Mouse (Mus musculus): ENCODE measurements at regions not wholly inside any gene's neighbourhood (a gene's known extent, or its start where the extent isn't known, plus 50 kb on each side); places are given as distances from the start of the nearest gene placed in this dataset.

DNA sequence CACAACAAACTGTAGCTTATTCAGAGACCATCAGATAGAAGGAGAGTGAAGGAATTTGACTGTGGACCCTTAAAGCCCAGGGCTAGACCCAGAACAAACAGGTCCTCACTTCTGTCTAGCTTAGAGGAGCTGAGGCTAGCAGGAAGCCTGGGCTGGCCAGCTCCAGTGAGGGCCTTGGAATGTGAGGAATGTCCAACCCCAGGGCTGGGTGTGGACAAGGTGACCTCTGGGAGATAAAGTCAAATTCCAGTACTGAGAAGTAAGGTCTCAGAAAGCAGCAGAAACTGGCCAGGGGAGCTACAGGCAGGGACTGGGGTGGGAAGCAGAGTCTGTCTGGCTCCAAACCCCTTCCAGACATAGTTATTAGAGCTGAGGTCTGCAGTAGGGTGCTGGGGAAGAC is 51.0 kb upstream of the Ssbp3 start:
- Histone ChIP-seq H3K4me3 (no peak overlapping the region), H3K27me3 (replicated peaks; ENCODE audit: low read depth, poor library complexity, severe bottlenecking) (0 out of 2 replicates have a peak, but pooled peaks cover 3% of the 10 kb centered on the region), H3K36me3 (replicated peaks) (no peaks in the 10 kb centered on the region), H3K9me3 (peaks cover 3% of the 10 kb centered on the region; the same call in 1 of the 2 replicates), H3K4me1 (peaks cover 91% of the 10 kb centered on the region), H3K27ac (replicated peaks) (peak overlapping the region; percentile 95)
- peak; percentile 68 for DNase-seq (ENCODE audit: low spot score)

DNA sequence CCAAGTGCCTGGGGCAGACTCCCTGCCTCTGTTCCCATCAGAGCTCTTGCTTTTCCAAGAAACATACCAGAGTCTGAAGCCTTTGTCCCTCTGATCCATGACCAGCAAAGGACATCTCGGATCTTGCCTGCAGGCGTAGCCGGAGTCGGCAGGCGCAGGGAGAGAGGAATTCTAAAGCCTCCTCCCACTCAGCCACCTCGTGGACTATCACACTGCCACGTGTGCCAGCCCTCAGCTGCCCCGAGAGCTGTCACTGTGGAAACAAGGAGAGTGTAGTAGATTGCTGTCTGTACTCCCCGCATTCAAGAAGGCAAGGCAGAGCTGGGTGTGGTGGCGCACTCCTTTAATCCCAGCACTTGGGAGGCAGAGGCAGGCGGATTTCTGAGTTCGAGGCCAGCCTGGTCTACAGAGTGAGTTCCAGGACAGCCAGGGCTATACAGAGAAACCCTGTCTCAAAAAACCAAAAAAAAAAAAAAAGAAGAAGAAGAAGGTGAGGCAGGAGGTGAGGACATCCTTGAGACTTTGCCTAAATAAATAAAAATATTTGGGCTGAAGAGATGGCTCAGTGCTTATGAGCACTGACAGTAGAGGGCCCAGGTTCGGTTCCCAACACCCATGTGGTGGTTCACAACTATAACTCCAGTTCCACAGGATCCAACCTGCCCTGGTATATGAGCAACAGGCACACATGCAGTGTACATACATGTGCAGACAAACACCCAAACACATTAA is 52.0 kb upstream of the Ssbp3 start:
- Histone ChIP-seq H3K36me3 (replicated peaks) (no peaks in the 10 kb centered on the region), H3K4me3 (no peak overlapping the region), H3K9me3 (peaks cover 3% of the 10 kb centered on the region; the same call in 1 of the 2 replicates), H3K27me3 (replicated peaks; ENCODE audit: low read depth, poor library complexity, severe bottlenecking) (0 out of 2 replicates have a peak, but pooled peaks cover 3% of the 10 kb centered on the region), H3K4me1 (peaks cover 91% of the 10 kb centered on the region), H3K27ac (replicated peaks) (peak overlapping the region; percentile 95)
- WGBS: 70% methylated on average over 13 of the region's 13 CpGs
- no peak for DNase-seq (ENCODE audit: low spot score)

DNA sequence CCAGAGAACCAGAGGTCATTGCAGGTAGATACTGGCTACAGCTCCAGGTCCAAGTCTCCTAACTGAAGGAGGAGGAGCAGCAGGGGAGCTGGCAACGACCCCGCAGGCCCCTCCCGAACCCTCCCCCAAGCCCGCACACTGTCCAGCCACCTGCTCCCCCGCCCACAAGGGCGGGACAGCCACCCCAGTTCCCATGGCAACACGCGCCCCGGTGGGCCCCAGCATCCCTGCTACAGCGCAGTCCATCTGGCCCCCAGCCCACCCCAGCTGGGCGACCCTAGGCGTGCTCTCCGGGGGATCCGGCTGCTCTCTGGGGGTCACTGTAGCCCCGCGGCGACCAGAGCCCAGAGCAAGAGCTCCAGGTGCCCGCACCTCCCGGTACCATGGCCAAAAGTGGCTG is 51.0 kb upstream of the Acot11 start:
- 0 out of 2 replicates have a peak, but pooled peaks cover 3% of the 10 kb centered on the region for H3K27me3 ChIP-seq (replicated peaks; ENCODE audit: low read depth, poor library complexity, severe bottlenecking)
- peak; percentile 72 for DNase-seq (ENCODE audit: low spot score)
- peaks cover 3% of the 10 kb centered on the region; the same call in 1 of the 2 replicates for H3K9me3 ChIP-seq
- no peaks in the 10 kb centered on the region for H3K36me3 ChIP-seq (replicated peaks)
- peak overlapping the region; percentile 50 for H3K4me3 ChIP-seq
- H3K4me1 ChIP-seq: peaks cover 67% of the 10 kb centered on the region
- 9% methylated on average over 19 of the region's 19 CpGs for WGBS
- H3K27ac ChIP-seq (replicated peaks): peak overlapping the region; percentile 92

DNA sequence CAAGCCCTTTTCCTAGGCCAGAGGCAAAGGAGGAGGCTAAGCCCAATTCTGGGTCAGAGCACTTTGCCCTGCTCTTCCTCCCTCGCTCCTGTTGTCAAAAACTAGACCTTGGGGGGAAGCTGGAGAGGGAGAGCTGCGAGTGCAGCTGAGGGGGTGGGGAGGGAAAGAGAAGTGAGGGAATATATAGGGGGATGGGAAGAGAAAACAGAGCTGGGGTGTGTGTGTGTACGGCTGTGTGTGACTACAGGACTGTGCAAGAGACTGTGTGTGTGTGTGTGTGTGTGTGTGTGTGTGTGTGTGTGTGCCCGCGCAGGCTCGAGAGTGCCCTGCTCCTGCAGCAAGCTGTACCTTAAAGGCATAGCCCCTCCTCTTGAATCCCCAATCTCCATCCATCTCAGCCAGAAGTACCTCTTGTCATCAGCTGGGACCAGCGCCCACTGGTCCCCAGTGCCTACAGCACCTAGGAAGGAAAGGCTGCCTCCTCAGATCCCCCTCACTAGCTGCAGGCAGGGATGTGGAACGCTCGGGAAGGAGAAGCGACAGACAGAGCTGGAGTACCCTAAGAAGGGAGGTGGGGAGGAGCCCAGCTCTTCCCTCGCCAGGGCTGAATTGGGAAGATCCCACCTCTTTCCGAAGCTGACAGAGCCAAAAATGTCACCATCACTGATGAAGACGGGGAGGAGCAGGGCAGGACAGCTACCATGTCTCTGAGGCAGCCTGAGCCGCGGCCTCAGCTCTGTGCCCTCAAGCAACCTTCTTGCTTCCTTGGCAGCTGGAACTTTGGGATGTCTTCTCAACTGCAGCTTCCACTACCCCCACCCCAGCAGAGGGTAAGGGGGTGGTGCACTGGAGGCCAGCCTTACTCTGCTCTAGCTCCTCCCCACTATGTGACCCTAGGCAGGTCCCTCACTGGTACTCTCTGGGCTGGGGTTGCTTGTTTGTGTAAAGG is 49.8 kb upstream of the Acot11 start:
- Histone ChIP-seq H3K4me3 (peak overlapping the region; percentile 50), H3K36me3 (replicated peaks) (no peaks in the 10 kb centered on the region), H3K9me3 (peaks cover 3% of the 10 kb centered on the region; the same call in 1 of the 2 replicates), H3K4me1 (peaks cover 56% of the 10 kb centered on the region), H3K27me3 (replicated peaks; ENCODE audit: low read depth, poor library complexity, severe bottlenecking) (0 out of 2 replicates have a peak, but pooled peaks cover 3% of the 10 kb centered on the region), H3K27ac (replicated peaks) (peak overlapping the region; percentile 92)
- 4% methylated on average over 15 of the region's 15 CpGs for WGBS
- peak; percentile 78 for DNase-seq (ENCODE audit: low spot score)
